25 mouse cellular contexts compared by ENCODE assay signal in genomic region chr12:45833871-45834270, GRCm38 (mm10).
DNase-seq lines count a peak whose midpoint lies in the region; ATAC-seq and TF ChIP-seq lines count a peak whose summit lies in the region.
"Had no signal": no experiment of that assay in that cellular context is flagged by ENCODE, and none has a peak within 500 bp of the region (broad histone marks: within the 10 kb centered on the region; RNA-seq: fewer than 3 reads in every experiment).

No protein-coding gene starts in this region.

- TF ChIP-seq CTCF in midbrain, postnatal 0 days (IDR thresholded peaks at IDR 0.05) = no peak

- 95% methylated on average over 1 of the region's 1 CpGs for WGBS in hindbrain, embryonic 14.5 days
- WGBS in hindbrain, embryonic 13.5 days = 75% methylated on average over 1 of the region's 1 CpGs
- 89% methylated on average over 1 of the region's 1 CpGs for WGBS in midbrain, embryonic 10.5 days
- WGBS in midbrain, postnatal 0 days = 73% methylated on average over 1 of the region's 1 CpGs

- H3K9ac ChIP-seq in hindbrain, embryonic 14.5 days = no peak overlapping the region
- no peak overlapping the region for H3K9ac ChIP-seq in hindbrain, embryonic 13.5 days
- H3K9ac ChIP-seq in midbrain, postnatal 0 days (replicated peaks; ENCODE audit: low read length, poor library complexity, severe bottlenecking) = no peak overlapping the region
- H3K9ac ChIP-seq: heart, embryonic 13.5 days; intestine, embryonic 15.5 days; limb, embryonic 12.5 days; liver, embryonic 12.5 days had no signal

- H3K36me3 ChIP-seq in hindbrain, embryonic 14.5 days (replicated peaks; ENCODE audit: control insufficient read depth, insufficient read depth) = no peaks in the 10 kb centered on the region
- no peaks in the 10 kb centered on the region for H3K36me3 ChIP-seq in hindbrain, embryonic 13.5 days
- no peaks in the 10 kb centered on the region for H3K36me3 ChIP-seq in midbrain, embryonic 10.5 days
- H3K36me3 ChIP-seq in midbrain, postnatal 0 days (ENCODE audit: insufficient read depth, low read length) = no peaks in the 10 kb centered on the region
- H3K36me3 ChIP-seq: embryonic facial prominence, embryonic 10.5 days; heart, embryonic 13.5 days; intestine, embryonic 15.5 days; limb, embryonic 12.5 days; liver, embryonic 12.5 days had no signal

- H3K27me3 ChIP-seq in hindbrain, embryonic 14.5 days (ENCODE audit: control insufficient read depth, insufficient read depth, low read length) = no peaks in the 10 kb centered on the region
- no peaks in the 10 kb centered on the region for H3K27me3 ChIP-seq in hindbrain, embryonic 13.5 days
- H3K27me3 ChIP-seq in midbrain, embryonic 10.5 days (ENCODE audit: low read depth, poor library complexity, severe bottlenecking) = no peaks in the 10 kb centered on the region
- no peaks in the 10 kb centered on the region for H3K27me3 ChIP-seq in midbrain, postnatal 0 days (ENCODE audit: insufficient read depth, low read length)
- H3K27me3 ChIP-seq: heart, embryonic 13.5 days; intestine, embryonic 15.5 days; limb, embryonic 12.5 days; liver, embryonic 12.5 days had no signal

- peaks cover 16% of the 10 kb centered on the region for H3K4me1 ChIP-seq in hindbrain, embryonic 14.5 days (replicated peaks; ENCODE audit: control insufficient read depth, insufficient read depth, low read length)
- peaks cover 16% of the 10 kb centered on the region for H3K4me1 ChIP-seq in hindbrain, embryonic 13.5 days (replicated peaks)
- peaks cover 25% of the 10 kb centered on the region for H3K4me1 ChIP-seq in midbrain, embryonic 10.5 days
- H3K4me1 ChIP-seq in midbrain, postnatal 0 days (ENCODE audit: insufficient read depth, low read length) = no peaks in the 10 kb centered on the region
- H3K4me1 ChIP-seq: heart, embryonic 13.5 days; intestine, embryonic 15.5 days; limb, embryonic 12.5 days; liver, embryonic 12.5 days had no signal

- H3K27ac ChIP-seq in hindbrain, embryonic 14.5 days = peak overlapping the region; percentile 52
- H3K27ac ChIP-seq in hindbrain, embryonic 13.5 days = no peak overlapping the region
- peak overlapping the region; percentile 57; the same call in 1 of the 2 replicates for H3K27ac ChIP-seq in midbrain, embryonic 10.5 days (replicated peaks)
- H3K27ac ChIP-seq in midbrain, postnatal 0 days (ENCODE audit: low read depth, low read length) = peak overlapping the region; percentile 44; the same call in 1 of the 2 replicates
- H3K27ac ChIP-seq: embryonic facial prominence, embryonic 10.5 days; gastrocnemius, adult 2 months; heart, embryonic 13.5 days; intestine, embryonic 15.5 days; left cerebral cortex, adult 2 months; limb, embryonic 12.5 days; liver, embryonic 12.5 days had no signal

- no peak overlapping the region for H3K4me3 ChIP-seq in hindbrain, embryonic 14.5 days (replicated peaks; ENCODE audit: low read length)
- no peak overlapping the region for H3K4me3 ChIP-seq in hindbrain, embryonic 13.5 days
- no peak overlapping the region for H3K4me3 ChIP-seq in midbrain, embryonic 10.5 days
- no peak overlapping the region for H3K4me3 ChIP-seq in midbrain, postnatal 0 days (ENCODE audit: low read depth, low read length)
- H3K4me3 ChIP-seq: embryonic facial prominence, embryonic 10.5 days; gastrocnemius, adult 2 months; heart, embryonic 13.5 days; intestine, embryonic 15.5 days; left cerebral cortex, adult 2 months; limb, embryonic 12.5 days; liver, embryonic 12.5 days had no signal

- DNase-seq in embryo, embryonic 10 days (ENCODE audit: low spot score) = peak; percentile 6
- no peak for DNase-seq in embryo, embryonic 11 days
- DNase-seq in hindbrain, embryonic 14.5 days (ENCODE audit: low spot score) = no peak
- no peak for DNase-seq in midbrain, embryonic 10.5 days (ENCODE audit: low spot score)
- no peak for DNase-seq in midbrain, postnatal 0 days (ENCODE audit: low spot score)
- DNase-seq in left cerebral cortex, postnatal 36 days (ENCODE audit: low spot score in 2 of 2) = no peak
- no peak for DNase-seq in adrenal gland, postnatal 14 days
- DNase-seq: adrenal gland, postnatal 25 days; cerebellum, adult 2 months; cerebellum, postnatal 36 days; gastrocnemius, adult 2 months; heart, adult 11 months; kidney, adult 9 months; kidney, postnatal 25 days; layer of hippocampus, adult 9-11 months; lung, adult 2 months; spleen, adult 18-20 months; thymus, postnatal 25 days had no signal

- peaks cover 10% of the 10 kb centered on the region for H3K9me3 ChIP-seq in hindbrain, embryonic 14.5 days (ENCODE audit: control insufficient read depth, low read length)
- H3K9me3 ChIP-seq in hindbrain, embryonic 13.5 days = 0 out of 2 replicates have a peak, but pooled peaks cover 6% of the 10 kb centered on the region
- no peaks in the 10 kb centered on the region for H3K9me3 ChIP-seq in midbrain, embryonic 10.5 days (replicated peaks)
- 0 out of 2 replicates have a peak, but pooled peaks cover 5% of the 10 kb centered on the region for H3K9me3 ChIP-seq in midbrain, postnatal 0 days (ENCODE audit: low read length)
- H3K9me3 ChIP-seq: embryonic facial prominence, embryonic 10.5 days; intestine, embryonic 15.5 days; limb, embryonic 12.5 days; liver, embryonic 12.5 days had no signal

- intact Hi-C loops in left cerebral cortex, postnatal 36 days (cut with DNase I) = no loop called here

- no peak for ATAC-seq in hindbrain, embryonic 14.5 days (ENCODE audit: low FRiP score)
- ATAC-seq in hindbrain, embryonic 13.5 days (ENCODE audit: low FRiP score) = no peak
- ATAC-seq in midbrain, postnatal 0 days (ENCODE audit: low FRiP score) = no peak
- ATAC-seq: intestine, embryonic 15.5 days; liver, embryonic 12.5 days had no signal

- no peak overlapping the region for H3K4me2 ChIP-seq in hindbrain, embryonic 14.5 days (replicated peaks)
- no peak overlapping the region for H3K4me2 ChIP-seq in hindbrain, embryonic 13.5 days
- no peak overlapping the region for H3K4me2 ChIP-seq in midbrain, postnatal 0 days (ENCODE audit: low read depth, low read length, poor library complexity, severe bottlenecking)
- H3K4me2 ChIP-seq: heart, embryonic 13.5 days; intestine, embryonic 15.5 days; limb, embryonic 12.5 days; liver, embryonic 12.5 days had no signal
